Mouse (Mus musculus): ENCODE data around the gene Adam15.

GRCm38 (mm10) chr3:89319591-89320350 is 30.0 kb downstream of the Adam15 start:
- no peak for TF ChIP-seq CTCF (IDR thresholded peaks at IDR 0.05; ENCODE audit: borderline replicate concordance, control insufficient read depth, extremely low read depth, insufficient read depth, low read length, poor library complexity)
- no peak for TF ChIP-seq POLR2A (IDR thresholded peaks at IDR 0.05; ENCODE audit: control insufficient read depth, extremely low read depth, insufficient read depth, low read length, poor library complexity)

Data from thymus, adult 2 months (tissue).